Mouse (Mus musculus) liver, adult 2 months (tissue): Measurements from ENCODE around the gene Trim2. TPM values are rescaled to one million over a fixed set of nuclear protein-coding genes. Genes with fewer than 3 reads are reported as not detected.

Experiments
- DNase-seq: peaks from one replicate; pipeline ENCODE4 v3.0.0-alpha.2; 2011; ENCODE audit warnings: low read depth, low spot score; ENCODE audit errors: extremely low read depth
- H3K27ac ChIP-seq: fragments of 200-500 bp; replicated peaks from 2 replicates; pipeline ENCODE4 v1.5.1; 2012; ENCODE audit warnings: low read depth, mild to moderate bottlenecking, control low read depth, inconsistent platforms, low read length; ENCODE audit not compliant: insufficient read depth
- H3K27me3 ChIP-seq: fragments of 200-500 bp; 2 replicates; pipeline ENCODE4 v1.6.1; 2012; ENCODE audit warnings: mild to moderate bottlenecking, moderate library complexity, low read length, inconsistent platforms; ENCODE audit not compliant: control insufficient read depth, insufficient read depth
- H3K36me3 ChIP-seq: fragments of 200-500 bp; 2 replicates; pipeline ENCODE4 v1.6.1; 2012; ENCODE audit warnings: low read length, inconsistent platforms; ENCODE audit not compliant: control insufficient read depth, insufficient read depth
- H3K4me1 ChIP-seq: fragments of 200-500 bp; 2 replicates; pipeline ENCODE4 v1.6.1; 2011; ENCODE audit warnings: low read length; ENCODE audit not compliant: control insufficient read depth, insufficient read depth
- H3K4me3 ChIP-seq: fragments of 200-500 bp; 2 replicates; pipeline ENCODE4 v1.5.1; 2011; ENCODE audit warnings: low read depth, mild to moderate bottlenecking, control low read depth, low read length, moderate library complexity; ENCODE audit not compliant: insufficient read depth
- H3K79me2 ChIP-seq: fragments of 200-500 bp; 2 replicates; pipeline ENCODE4 v1.6.1; 2012; ENCODE audit warnings: inconsistent platforms, mild to moderate bottlenecking, low read length, moderate library complexity; ENCODE audit not compliant: control insufficient read depth, insufficient read depth
- H3K9ac ChIP-seq: fragments of 200-500 bp; 2 replicates; pipeline ENCODE4 v1.6.1; 2012; ENCODE audit warnings: low read depth, mild to moderate bottlenecking, control low read depth, inconsistent platforms, low read length
- CTCF ChIP-seq: fragments of 200-500 bp; IDR thresholded peaks from 2 replicates; pipeline ENCODE4 v1.5.1; 2011; ENCODE audit warnings: low read depth, low read length, control low read depth
- POLR2A ChIP-seq: fragments of 200-500 bp; IDR thresholded peaks from 2 replicates; pipeline ENCODE4 v1.6.1; 2011; ENCODE audit warnings: low read length, control low read depth; ENCODE audit not compliant: insufficient read depth; ENCODE audit errors: extremely low read depth
- WGBS: fragments of 180-500 bp; shearing (Covaris S2); methylation state at CpG from one replicate; pipeline ENCODE4 v1.1.7; 2018; 5-methylcytosine and 5-hydroxymethylcytosine counted together
- polyA plus RNA-seq: library from polyadenylated mRNA; depleted of rRNA; stranded (reverse); fragments of >200 nt; gene quantifications from 2 replicates; pipeline ENCODE4 v1.2.3, GENCODE M21; 2012
- total RNA-seq: library from RNA; depleted of rRNA; stranded (reverse); fragments of >200 nt; gene quantifications from 2 replicates; pipeline ENCODE4 v1.2.3, GENCODE M21; 2014

The Trim2 gene
- total and polyA plus RNA-seq, 2 experiments = 10.0 to 27.4 TPM

GRCm38 (mm10) chr3:84149831-84150230, 156.8 kb downstream of the Trim2 start:
- WGBS = 99% methylated on average over 3 of the region's 3 CpGs
- H3K4me3 ChIP-seq = no peak overlapping the region
- no peak for DNase-seq
- H3K27ac ChIP-seq = no peak overlapping the region
- H3K4me1 ChIP-seq = no peaks in the 10 kb centered on the region
- no peaks in the 10 kb centered on the region for H3K27me3 ChIP-seq
- no peak overlapping the region for H3K9ac ChIP-seq
- H3K79me2 ChIP-seq = no peaks in the 10 kb centered on the region
- no peak for TF ChIP-seq CTCF
- TF ChIP-seq POLR2A = no peak
- H3K36me3 ChIP-seq = no peaks in the 10 kb centered on the region; the same call in 1 of the 2 replicates

DNA sequence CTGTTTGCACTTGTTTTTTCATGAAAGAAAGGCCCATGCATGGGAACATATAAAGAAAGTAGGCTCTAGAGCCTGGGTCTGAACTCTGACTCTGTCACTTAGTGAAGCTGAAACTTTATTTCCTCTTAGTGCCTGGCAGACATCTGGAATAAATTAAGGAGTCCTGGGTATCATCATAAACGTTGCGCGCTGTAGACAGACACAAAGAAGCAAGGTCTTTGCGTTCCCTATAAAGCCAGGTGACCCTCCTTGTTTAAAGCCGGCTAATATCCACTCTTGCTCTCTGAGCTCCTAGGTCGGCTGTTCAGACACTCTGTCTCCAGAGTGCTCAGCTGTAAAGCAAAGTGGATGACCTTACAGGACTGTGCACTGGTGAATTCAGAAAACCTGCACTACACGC, 165.7 kb downstream of the Trim2 start:
- TF ChIP-seq POLR2A (no peak), CTCF (no peak)
- Histone ChIP-seq H3K27me3 (no peaks in the 10 kb centered on the region), H3K79me2 (no peaks in the 10 kb centered on the region), H3K9ac (no peak overlapping the region), H3K4me1 (no peaks in the 10 kb centered on the region), H3K36me3 (no peaks in the 10 kb centered on the region), H3K27ac (no peak overlapping the region), H3K4me3 (no peak overlapping the region)
- no peak for DNase-seq
- 84% methylated on average over 7 of the region's 7 CpGs for WGBS

DNA sequence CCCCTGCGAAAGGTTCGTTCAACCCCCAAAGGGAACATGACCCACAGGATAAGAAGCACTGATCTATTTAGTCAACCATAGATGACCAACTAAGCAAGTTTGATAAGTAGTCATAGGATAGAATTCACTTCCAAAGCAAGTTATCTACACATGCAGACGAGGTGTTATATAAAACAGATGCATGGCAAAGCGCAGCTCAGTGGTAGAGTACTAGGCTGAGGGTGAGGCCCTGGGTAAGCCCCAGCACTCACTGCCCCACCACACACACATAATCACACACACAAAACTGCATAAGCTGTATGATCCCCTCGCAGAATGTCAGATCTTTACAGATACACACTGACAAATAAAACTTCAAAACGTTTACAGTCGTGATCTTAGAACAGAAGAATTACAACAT, 170.2 kb downstream of the Trim2 start:
- WGBS = 88% methylated on average over 7 of the region's 7 CpGs
- no peak overlapping the region for H3K4me3 ChIP-seq
- H3K79me2 ChIP-seq = no peaks in the 10 kb centered on the region
- no peaks in the 10 kb centered on the region for H3K27me3 ChIP-seq
- no peaks in the 10 kb centered on the region; the same call in 1 of the 2 replicates for H3K36me3 ChIP-seq
- DNase-seq = no peak
- no peak for TF ChIP-seq CTCF
- no peak for TF ChIP-seq POLR2A
- 0 out of 2 replicates have a peak overlapping the region, but pooled peaks have one; percentile 2 for H3K27ac ChIP-seq
- no peak overlapping the region for H3K9ac ChIP-seq
- no peaks in the 10 kb centered on the region for H3K4me1 ChIP-seq

DNA sequence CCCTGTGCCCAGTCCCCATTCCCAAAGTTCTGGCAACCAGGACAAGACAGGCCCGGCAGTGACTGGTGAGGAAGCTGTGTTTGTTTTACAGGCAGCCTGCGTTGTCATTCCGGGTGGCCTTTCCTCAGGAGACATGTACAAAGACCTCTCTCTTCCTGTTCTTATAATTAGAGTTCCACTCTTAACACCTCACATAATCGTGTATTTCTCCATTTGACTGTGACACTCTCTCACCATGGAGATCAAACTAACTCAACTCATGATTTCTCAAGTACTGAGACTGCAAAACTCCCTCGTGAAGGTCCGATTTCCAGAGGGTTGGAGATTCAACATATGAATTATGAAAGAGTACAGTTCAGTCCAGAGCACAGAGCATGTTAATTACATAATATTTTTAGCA, 170.7 kb downstream of the Trim2 start:
- no peaks in the 10 kb centered on the region; the same call in 1 of the 2 replicates for H3K36me3 ChIP-seq
- WGBS = 22% methylated on average over 6 of the region's 6 CpGs

DNA sequence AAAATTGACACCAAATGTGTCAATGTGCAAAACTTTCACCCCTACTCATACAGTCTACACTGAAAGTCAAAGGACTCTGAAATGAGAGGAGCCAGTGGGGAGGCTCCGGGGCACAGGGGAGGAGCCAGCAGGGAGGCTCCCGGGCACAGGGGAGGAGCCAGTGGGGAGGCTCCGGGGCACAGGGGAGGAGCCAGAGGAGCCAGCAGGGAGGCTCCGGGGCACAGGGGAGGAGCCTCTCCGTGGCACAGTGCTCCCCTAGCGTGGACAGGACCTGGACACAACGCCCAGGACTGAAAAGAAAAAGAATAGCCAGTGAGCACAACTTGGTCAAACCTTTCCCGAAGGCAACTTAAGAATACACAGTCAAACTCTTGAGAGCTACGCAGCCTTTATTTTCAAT, 171.3 kb downstream of the Trim2 start:
- Histone ChIP-seq H3K4me3 (peak overlapping the region; percentile 48), H3K79me2 (no peaks in the 10 kb centered on the region), H3K27me3 (no peaks in the 10 kb centered on the region), H3K9ac (peak overlapping the region; percentile 71), H3K36me3 (no peaks in the 10 kb centered on the region; the same call in 1 of the 2 replicates), H3K27ac (peak overlapping the region; percentile 90), H3K4me1 (no peaks in the 10 kb centered on the region)
- no peak for TF ChIP-seq POLR2A
- 19% methylated on average over 9 of the region's 9 CpGs for whole genome bisulfite sequencing
- DNase-seq = peak; percentile 80

More for the DNA sequence above, 170.7 kb downstream of the Trim2 start:
- DNase-seq = no peak
- Histone ChIP-seq H3K4me3 (peak overlapping the region; percentile 48), H3K79me2 (no peaks in the 10 kb centered on the region), H3K4me1 (no peaks in the 10 kb centered on the region), H3K27me3 (no peaks in the 10 kb centered on the region), H3K9ac (peak overlapping the region; percentile 71), H3K27ac (peak overlapping the region; percentile 90)
- TF ChIP-seq CTCF (no peak), POLR2A (no peak)

DNA sequence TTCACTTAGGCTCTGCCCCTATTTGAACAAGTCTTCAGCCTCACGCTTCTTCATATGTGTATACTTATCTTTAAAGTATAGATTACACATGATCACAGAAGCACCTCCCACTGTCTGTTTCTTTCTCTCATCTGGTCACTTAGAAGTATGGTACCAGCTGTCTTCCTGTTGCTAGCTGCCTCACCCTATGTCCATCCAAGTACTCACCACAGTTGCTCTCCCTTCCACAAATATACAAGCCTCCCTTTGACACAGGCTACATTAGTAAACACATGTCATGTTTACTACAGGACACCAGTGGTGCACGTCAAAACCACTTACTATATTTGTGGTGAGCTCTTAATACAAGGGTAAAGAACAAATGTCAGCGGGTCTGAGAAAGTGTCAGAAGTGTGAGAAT, 175.3 kb downstream of the Trim2 start:
- H3K27me3 ChIP-seq = no peaks in the 10 kb centered on the region
- no peaks in the 10 kb centered on the region; the same call in 1 of the 2 replicates for H3K36me3 ChIP-seq
- no peak overlapping the region for H3K4me3 ChIP-seq
- no peak overlapping the region for H3K9ac ChIP-seq
- DNase-seq = no peak
- peaks cover 2% of the 10 kb centered on the region; the same call in 1 of the 2 replicates for H3K4me1 ChIP-seq
- TF ChIP-seq POLR2A (no peak), CTCF (no peak)
- 95% methylated on average over 3 of the region's 3 CpGs for WGBS
- H3K79me2 ChIP-seq = no peaks in the 10 kb centered on the region
- no peak overlapping the region for H3K27ac ChIP-seq
